Mouse (Mus musculus) intestine, embryonic 16.5 days (tissue): ENCODE measurements at regions not wholly inside any gene's neighbourhood (a gene's known extent, or its start where the extent isn't known, plus 50 kb on each side); places are given as distances from the start of the nearest gene placed in this dataset.

Experiments
- ATAC-seq: fragments of 200-750 bp; cut with Nextera tagmentation; 2 replicates; pipeline ENCODE4 v1.8.0; 2017; ENCODE audit warnings: moderate TSS enrichment, moderate library complexity
- H3K27ac ChIP-seq: fragments of 300-500 bp; sonication (generic); 2 replicates; pipeline ENCODE4 v1.5.1; 2014; ENCODE audit warnings: mild to moderate bottlenecking, low read length
- H3K27me3 ChIP-seq: fragments of 300-500 bp; sonication (generic); replicated peaks from 2 replicates; pipeline ENCODE4 v1.6.1; 2014; ENCODE audit warnings: low read length, control low read depth, mixed read lengths; ENCODE audit not compliant: control insufficient read depth, insufficient read depth
- H3K36me3 ChIP-seq: fragments of 300-500 bp; sonication (generic); 2 replicates; pipeline ENCODE4 v1.6.1; 2014; ENCODE audit warnings: low read length, control low read depth; ENCODE audit not compliant: control insufficient read depth, insufficient read depth
- H3K4me1 ChIP-seq: fragments of 300-500 bp; sonication (generic); 2 replicates; pipeline ENCODE4 v1.6.1; 2014; ENCODE audit warnings: low read length, control low read depth, mixed read lengths; ENCODE audit not compliant: control insufficient read depth, insufficient read depth
- H3K4me2 ChIP-seq: fragments of 300-500 bp; sonication (generic); 2 replicates; pipeline ENCODE4 v1.6.1; 2014; ENCODE audit warnings: low read depth, low read length, control low read depth
- H3K4me3 ChIP-seq: fragments of 300-500 bp; sonication (generic); 2 replicates; pipeline ENCODE4 v1.5.1; 2014; ENCODE audit warnings: mild to moderate bottlenecking, low read length
- H3K9ac ChIP-seq: fragments of 300-500 bp; sonication (generic); 2 replicates; pipeline ENCODE4 v1.6.1; 2014; ENCODE audit warnings: low read depth, low read length
- H3K9me3 ChIP-seq: fragments of 300-500 bp; sonication (generic); 2 replicates; pipeline ENCODE4 v1.6.1; 2016; ENCODE audit warnings: low read length, control low read depth; ENCODE audit not compliant: control insufficient read depth
- WGBS: fragments of 180-500 bp; shearing (Covaris S2); extraction: QIAGEN DNeasy Blood & Tissue Kit; methylation state at CpG from one replicate; pipeline ENCODE4 v1.1.7; 2014; 5-methylcytosine and 5-hydroxymethylcytosine counted together

- WGBS: 47% methylated on average over 4 of the region's 4 CpGs
- Histone ChIP-seq H3K4me2 (no peak overlapping the region), H3K36me3 (no peaks in the 10 kb centered on the region), H3K4me3 (no peak overlapping the region), H3K4me1 (no peaks in the 10 kb centered on the region), H3K27me3 (no peaks in the 10 kb centered on the region), H3K27ac (no peak overlapping the region), H3K9ac (no peak overlapping the region), H3K9me3 (no peaks in the 10 kb centered on the region)
- ATAC-seq: no peak
Measured at GRCm38 (mm10) chr4:131538237-131538636, 299.9 kb downstream of the Ptpru start.

GRCm38 (mm10) chr4:131546422-131547200 lies 291.5 kb downstream of the Ptpru start:
- 69% methylated on average over 12 of the region's 12 CpGs for WGBS
- no peaks in the 10 kb centered on the region for H3K36me3 ChIP-seq

GRCm38 (mm10) chr4:131549581-131549980 lies 288.5 kb downstream of the Ptpru start:
- no peaks in the 10 kb centered on the region for H3K27me3 ChIP-seq
- H3K27ac ChIP-seq: no peak overlapping the region
- no peak overlapping the region for H3K4me3 ChIP-seq
- no peaks in the 10 kb centered on the region for H3K36me3 ChIP-seq
- H3K9ac ChIP-seq: no peak overlapping the region
- H3K4me1 ChIP-seq: no peaks in the 10 kb centered on the region
- no peak overlapping the region for H3K4me2 ChIP-seq
- WGBS: 81% methylated on average over 12 of the region's 12 CpGs
- ATAC-seq: no peak
- no peaks in the 10 kb centered on the region for H3K9me3 ChIP-seq

More at GRCm38 (mm10) chr4:131546422-131547200, 291.5 kb downstream of the Ptpru start:
- Histone ChIP-seq H3K9me3 (no peaks in the 10 kb centered on the region), H3K9ac (no peak overlapping the region), H3K27me3 (no peaks in the 10 kb centered on the region), H3K27ac (no peak overlapping the region), H3K4me3 (no peak overlapping the region), H3K4me1 (no peaks in the 10 kb centered on the region), H3K4me2 (no peak overlapping the region)
- ATAC-seq: no peak

GRCm38 (mm10) chr4:131558513-131558912 lies 279.6 kb downstream of the Ptpru start:
- Histone ChIP-seq H3K4me1 (no peaks in the 10 kb centered on the region), H3K36me3 (no peaks in the 10 kb centered on the region), H3K9ac (no peak overlapping the region), H3K27me3 (no peaks in the 10 kb centered on the region), H3K27ac (no peak overlapping the region), H3K4me2 (no peak overlapping the region), H3K9me3 (no peaks in the 10 kb centered on the region), H3K4me3 (no peak overlapping the region)
- 70% methylated on average over 5 of the region's 5 CpGs for WGBS
- ATAC-seq: no peak

- Histone ChIP-seq H3K9me3 (no peaks in the 10 kb centered on the region), H3K27me3 (no peaks in the 10 kb centered on the region), H3K4me1 (no peaks in the 10 kb centered on the region), H3K9ac (no peak overlapping the region), H3K36me3 (no peaks in the 10 kb centered on the region), H3K27ac (no peak overlapping the region), H3K4me2 (no peak overlapping the region), H3K4me3 (no peak overlapping the region)
- no peak for ATAC-seq
- WGBS: 60% methylated on average over 4 of the region's 4 CpGs
Measured at GRCm38 (mm10) chr4:131563851-131564250, 274.2 kb downstream of the Ptpru start.

GRCm38 (mm10) chr4:131565203-131565602 lies 272.9 kb downstream of the Ptpru start:
- Histone ChIP-seq H3K27me3 (no peaks in the 10 kb centered on the region), H3K4me3 (no peak overlapping the region), H3K9me3 (no peaks in the 10 kb centered on the region), H3K9ac (no peak overlapping the region), H3K36me3 (no peaks in the 10 kb centered on the region), H3K4me2 (no peak overlapping the region), H3K4me1 (no peaks in the 10 kb centered on the region), H3K27ac (no peak overlapping the region)
- no peak for ATAC-seq
- 72% methylated on average over 7 of the region's 7 CpGs for WGBS

GRCm38 (mm10) chr4:131567241-131567640 lies 270.8 kb downstream of the Ptpru start:
- Histone ChIP-seq H3K4me1 (no peaks in the 10 kb centered on the region), H3K4me2 (no peak overlapping the region), H3K27me3 (no peaks in the 10 kb centered on the region), H3K9me3 (no peaks in the 10 kb centered on the region), H3K36me3 (no peaks in the 10 kb centered on the region), H3K27ac (no peak overlapping the region), H3K9ac (no peak overlapping the region), H3K4me3 (no peak overlapping the region)
- no peak for ATAC-seq
- WGBS: 53% methylated on average over 2 of the region's 2 CpGs

GRCm38 (mm10) chr4:131569156-131569555 lies 268.9 kb downstream of the Ptpru start:
- WGBS: 54% methylated on average over 5 of the region's 5 CpGs
- Histone ChIP-seq H3K36me3 (no peaks in the 10 kb centered on the region), H3K27me3 (no peaks in the 10 kb centered on the region), H3K9ac (no peak overlapping the region), H3K27ac (no peak overlapping the region), H3K4me2 (no peak overlapping the region), H3K4me3 (no peak overlapping the region), H3K4me1 (no peaks in the 10 kb centered on the region), H3K9me3 (no peaks in the 10 kb centered on the region)
- no peak for ATAC-seq

GRCm38 (mm10) chr4:131577571-131577970 lies 260.5 kb downstream of the Ptpru start:
- Histone ChIP-seq H3K36me3 (no peaks in the 10 kb centered on the region), H3K9ac (no peak overlapping the region), H3K4me2 (no peak overlapping the region), H3K9me3 (no peaks in the 10 kb centered on the region), H3K27ac (no peak overlapping the region), H3K4me3 (no peak overlapping the region), H3K4me1 (no peaks in the 10 kb centered on the region), H3K27me3 (no peaks in the 10 kb centered on the region)
- WGBS: 58% methylated on average over 4 of the region's 4 CpGs
- no peak for ATAC-seq

- 56% methylated on average over 3 of the region's 3 CpGs for WGBS
- ATAC-seq: no peak
- H3K36me3 ChIP-seq: no peaks in the 10 kb centered on the region
- H3K9me3 ChIP-seq: no peaks in the 10 kb centered on the region
- H3K27ac ChIP-seq: no peak overlapping the region
- no peaks in the 10 kb centered on the region for H3K4me1 ChIP-seq
- H3K9ac ChIP-seq: no peak overlapping the region
- no peak overlapping the region for H3K4me3 ChIP-seq
- H3K27me3 ChIP-seq: no peaks in the 10 kb centered on the region
- H3K4me2 ChIP-seq: no peak overlapping the region
Measured at GRCm38 (mm10) chr4:131585946-131586345, 252.1 kb downstream of the Ptpru start.
